Mouse (Mus musculus) lung, postnatal 4 days (tissue): ENCODE measurements around the gene Mpo.

Experiments used
- DNase-seq, 2 experiments: peaks; one replicate each; pipeline ENCODE4 v3.0.0; 2021

The Mpo gene

DNA sequence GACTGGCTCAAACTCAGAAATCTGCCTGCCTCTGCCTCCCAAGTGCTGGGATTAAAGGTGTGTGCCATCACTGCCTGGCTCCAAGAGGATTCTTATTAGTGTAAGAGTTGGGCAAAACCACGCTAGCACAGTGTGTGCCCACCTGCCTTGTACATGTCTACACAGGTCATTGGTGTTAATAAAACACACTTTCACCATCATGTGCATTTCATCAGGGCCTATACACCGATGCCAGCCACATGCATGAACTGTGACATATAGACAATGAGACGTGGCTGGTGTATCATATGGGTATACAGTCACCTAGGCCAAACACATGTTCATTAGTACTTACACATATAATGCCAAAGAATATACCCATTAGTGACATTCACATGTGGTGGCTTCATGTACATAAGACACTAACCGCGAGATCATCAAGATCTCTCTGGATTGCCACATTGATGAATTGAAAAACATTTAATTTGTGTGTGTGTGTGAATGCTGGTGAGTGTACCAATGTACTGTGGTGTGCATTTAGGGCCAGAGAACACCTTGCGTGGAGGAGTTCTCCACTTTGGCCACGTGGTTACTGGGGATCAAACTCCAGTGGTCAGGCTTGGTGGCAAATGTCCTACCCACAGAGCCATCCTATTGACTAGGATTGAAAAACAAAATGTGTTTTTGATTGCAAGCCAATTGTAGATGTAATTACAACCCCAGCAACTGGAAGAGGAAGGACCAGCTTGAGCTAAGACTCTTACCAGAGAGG is 35.0 kb upstream of the Mpo start:
- peak in 1 of 2 experiments; percentile 10 for DNase-seq

DNA sequence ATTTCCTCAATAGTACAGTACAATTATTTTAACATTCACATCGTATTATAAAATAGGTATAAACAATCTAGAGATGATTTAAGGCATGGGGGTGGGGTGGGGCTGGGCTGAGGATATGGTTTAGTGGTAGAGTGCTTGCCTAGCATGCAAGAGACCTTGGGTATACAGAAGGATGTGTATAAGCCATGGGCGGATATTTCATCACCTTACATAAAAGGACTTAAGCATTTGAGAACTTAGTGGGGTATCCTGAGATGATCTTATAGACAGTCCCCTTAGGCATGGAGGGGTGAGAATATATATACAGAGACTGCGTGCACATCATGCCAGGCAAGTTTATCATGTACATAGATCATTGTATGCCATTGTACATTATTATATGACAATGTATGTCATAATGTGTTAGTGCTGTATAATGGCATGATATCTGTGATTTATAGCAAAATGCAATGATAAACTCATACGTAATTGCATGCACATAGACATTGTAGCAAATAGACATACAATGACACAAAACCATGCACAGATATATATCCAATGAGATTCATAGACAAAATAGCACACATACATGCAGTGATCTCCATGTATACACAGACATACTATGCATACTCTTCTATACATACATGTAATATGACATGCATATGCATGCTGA is 34.3 kb upstream of the Mpo start:
- no peak for DNase-seq

DNA sequence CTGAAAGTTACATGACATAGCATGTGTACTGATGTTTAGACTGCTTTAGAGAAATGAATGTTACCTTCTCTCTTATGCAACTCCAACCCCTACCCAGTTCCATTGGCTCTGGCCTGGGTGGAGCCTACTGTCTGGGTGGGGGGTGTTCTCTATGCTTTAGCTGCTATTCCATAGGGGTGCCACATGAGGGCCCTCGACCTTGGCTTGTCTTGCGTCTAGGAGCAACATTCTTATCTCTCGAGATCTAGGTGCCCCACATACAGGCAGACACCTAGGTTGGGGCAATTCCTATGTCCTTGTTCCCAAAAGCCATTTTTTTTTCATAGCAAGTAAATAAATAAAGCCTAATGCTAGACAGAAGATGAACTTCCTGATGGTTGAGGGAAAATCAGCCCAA is 33.8 kb upstream of the Mpo start:
- DNase-seq: peak in 1 of 2 experiments; percentile 63

DNA sequence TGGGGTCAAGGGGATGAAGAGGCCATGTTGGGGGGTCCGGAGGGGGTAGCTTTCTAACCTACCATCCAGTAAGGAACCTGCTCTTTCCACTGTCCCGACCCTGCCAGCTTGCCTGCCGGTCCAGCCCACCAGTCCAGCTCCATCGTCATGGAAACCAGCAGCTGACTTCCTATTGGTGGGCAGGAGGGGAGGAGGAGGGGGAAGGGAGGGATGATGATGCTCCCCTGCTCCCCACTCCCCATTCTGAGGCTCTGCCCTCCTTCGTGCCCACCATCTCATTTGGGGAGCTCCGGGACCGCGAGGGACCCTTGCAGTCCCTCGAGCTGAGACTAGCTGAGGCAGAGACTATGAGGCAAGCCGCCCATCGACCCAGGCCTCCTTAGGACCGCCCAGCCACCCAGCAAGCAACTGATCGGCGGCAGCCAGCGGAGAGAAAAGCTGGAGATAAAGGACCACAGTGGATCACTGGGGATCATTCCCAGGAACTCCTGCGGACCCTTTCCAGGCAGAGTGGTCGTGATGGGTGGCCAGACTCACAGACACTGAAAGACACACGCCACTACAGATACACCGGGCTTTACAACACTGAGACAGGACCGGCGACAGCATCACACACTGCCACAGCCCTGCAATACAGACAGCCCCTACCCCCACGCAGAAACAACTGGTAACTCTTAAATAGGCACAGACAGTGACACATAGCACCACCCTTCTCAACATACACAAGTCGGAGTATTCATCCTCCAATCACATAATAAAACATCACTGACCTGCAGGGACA is 32.9 kb upstream of the Mpo start, which contains the start of gene Tspoap1:
Gene Tspoap1, plus strand, starts transcription at position 241 of the 781 bp plus-strand sequence.
- peak; percentile 24 to 31 for DNase-seq

DNA sequence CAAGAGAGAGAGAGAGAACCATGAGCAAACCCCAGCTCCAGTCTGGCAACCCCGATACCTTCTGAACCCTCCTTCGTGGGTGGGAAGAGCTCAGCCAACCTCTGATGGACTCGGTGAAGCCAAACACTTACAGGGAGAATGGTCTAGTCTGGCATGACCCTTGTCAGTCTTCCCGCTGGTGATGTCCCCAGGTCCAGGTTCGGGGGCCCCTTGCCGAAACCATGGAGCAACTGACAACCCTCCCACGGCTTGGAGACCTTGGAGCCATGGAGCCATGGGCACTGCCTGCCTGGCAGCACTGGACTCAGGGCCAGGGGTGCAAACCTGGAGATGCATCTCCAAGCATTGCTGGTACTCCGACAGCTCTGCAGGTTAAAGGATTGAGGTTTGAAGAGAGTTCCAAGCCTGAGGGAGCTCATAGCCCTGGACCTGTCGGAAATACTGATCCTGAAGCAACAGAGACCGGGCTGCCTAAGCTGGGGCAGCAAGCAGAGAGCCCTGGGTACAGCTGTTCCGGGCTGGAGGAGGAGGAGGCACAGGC is 32.1 kb upstream of the Mpo start:
- DNase-seq: peak in 1 of 2 experiments; percentile 20

DNA sequence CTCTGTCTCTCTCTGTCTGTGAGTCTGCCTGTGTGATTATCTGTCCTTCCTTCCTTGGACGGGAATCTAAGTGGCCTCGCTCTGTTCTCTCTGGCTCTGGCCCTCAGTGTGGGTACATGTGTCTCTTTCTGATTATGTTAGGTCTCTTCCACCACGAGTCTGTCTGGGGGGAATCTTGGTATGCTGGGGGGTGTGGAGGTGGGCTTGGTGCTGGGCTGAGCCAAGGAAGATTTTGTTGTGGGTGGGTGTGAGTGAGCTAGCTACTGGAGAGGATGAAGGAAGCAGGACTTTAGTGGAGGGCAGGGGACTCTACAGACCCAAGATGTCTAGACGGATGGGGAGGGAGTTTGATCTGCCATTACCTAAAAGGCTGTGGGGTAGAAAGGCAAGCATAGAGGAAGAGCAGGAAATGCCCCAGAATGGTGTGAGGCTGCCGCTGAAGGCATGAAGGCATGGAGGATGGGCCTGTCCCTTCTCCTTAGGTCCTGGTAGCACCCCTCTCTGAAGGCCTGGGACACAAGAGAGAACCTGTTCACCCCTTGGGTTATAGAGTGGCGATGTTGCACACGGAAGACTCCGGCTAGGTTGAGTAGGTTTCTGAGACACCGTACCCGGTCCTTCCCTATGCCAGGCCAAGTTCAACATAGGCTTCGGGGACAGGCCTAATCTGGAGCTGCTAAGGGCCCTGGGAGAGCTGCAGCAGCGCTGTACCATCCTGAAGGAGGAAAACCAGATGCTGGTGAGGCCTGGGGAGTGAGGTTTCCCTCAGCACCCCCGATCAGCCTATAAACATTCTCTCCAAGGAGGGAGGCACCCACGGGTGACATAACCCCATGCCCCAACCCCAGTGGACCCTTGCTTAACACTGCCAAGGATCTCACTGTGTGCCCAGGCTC is 31.3 kb upstream of the Mpo start:
- DNase-seq: no peak

DNA sequence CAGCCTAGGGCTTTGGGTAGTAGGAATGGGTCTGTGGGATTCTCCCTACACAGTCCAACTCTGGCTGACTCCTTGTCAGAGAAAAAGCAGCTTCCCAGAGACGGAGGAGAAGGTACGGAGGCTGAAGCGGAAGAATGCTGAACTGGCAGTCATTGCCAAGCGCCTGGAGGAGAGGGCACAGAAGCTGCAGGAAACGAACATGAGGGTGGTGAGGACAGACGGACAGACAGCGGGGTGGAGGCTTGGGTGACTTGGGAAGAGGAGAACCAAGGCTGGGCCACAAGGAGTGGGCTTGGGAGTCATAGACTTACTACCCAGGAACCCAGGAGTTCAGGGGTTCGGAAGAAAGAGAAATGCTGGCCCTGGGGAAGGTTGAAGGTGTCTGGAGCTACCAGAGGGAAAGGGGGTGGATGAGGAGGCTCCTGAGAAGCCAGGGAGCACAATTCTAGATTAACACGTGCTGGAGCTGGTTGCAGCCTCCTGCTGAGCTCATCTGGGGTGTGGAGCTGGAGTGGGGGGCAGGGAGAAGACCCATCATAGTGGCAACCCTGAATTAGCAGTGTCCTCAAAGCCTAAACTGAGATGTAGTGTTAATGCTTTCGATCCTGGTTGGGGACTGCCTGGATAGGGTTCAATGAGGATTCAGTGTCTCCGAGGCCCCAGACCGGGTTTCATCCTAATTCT is 30.5 kb upstream of the Mpo start:
- no peak for DNase-seq

DNA sequence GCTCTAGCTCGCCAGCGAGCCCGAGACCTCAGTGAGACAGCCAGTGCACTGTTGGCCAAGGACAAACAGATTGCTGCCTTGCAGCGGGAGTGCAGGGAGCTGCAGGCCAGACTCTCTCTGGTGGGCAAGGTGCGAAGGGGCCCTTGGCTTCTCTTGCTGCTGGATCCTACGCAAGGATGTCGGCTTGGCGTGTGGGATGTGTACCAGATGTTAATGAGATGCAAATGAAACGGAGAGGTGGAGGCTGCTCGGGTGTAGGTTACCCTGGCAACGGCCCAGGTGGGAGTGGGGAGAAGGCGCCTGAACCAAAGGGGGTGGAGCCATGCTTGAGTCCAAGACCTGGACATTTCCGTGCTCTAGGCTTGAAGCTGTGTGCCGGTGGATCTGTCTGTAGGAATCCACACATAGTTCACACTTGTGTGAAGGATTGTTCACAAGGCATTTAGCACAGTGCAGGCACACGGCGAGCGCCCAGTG is 29.8 kb upstream of the Mpo start:
- DNase-seq: peak in 1 of 2 experiments; percentile 43

DNA sequence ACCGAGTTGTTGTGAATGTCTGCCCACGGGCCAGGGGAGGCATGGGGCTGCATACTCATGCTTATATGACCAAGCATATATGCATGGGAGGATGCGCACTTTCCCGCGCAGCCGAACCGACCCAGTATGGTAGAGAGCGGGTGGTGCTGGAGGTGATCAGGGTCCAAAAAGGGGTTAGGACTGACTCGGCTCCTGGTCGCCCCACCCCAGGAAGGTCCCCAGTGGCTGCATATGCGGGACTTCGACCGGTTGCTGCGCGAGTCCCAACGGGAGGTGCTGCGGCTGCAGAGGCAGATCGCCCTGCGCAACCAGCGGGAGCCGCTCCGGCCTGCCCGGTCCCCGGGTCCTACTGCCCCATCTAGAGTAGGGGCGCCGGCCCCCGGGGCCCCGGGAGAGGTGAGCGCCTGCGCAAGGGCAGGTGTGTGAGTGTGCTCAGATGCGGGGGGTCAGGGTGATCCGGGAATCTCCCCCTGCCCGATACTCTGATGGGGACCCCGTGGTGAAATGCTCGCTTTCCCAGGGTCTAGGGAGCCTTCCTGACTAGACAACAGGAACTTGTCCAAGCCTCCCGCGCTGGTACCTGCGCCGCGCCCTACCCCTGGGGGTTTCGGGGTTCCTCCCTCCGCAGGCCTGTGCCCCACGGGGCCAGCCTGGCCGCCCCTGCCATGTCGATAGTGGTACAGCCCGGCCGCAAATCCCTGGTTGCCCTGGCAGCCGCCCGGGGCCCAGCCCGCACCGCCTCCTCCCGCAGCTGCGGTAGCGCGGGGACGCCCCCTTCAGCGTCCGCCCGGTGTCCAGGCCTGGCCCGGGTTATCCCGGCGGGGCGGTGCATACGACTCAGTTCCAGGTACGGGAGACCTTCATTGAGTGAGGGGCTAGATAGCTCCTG is 29.1 kb upstream of the Mpo start:
- DNase-seq: peak; percentile 35 to 55

DNA sequence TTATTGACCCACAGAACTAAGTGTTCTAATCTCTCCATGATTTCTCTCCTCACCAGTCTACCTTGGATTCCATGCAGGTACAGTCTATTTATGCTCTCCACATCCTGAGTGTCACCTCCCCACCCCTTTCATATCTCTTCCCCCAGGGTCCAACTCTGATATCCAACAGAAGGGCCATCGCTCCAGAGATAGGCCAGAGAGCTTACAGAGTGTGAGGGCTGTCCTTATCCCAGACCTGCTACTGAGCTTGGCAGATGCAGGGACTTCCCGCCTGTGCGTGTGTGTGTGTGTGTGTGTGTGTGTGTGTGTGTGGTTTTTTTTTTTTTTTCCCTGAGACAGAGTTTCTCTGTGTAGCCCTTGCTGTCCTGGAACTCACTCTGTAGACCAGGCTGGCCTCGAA is 24.6 kb upstream of the Mpo start:
- no peak for DNase-seq

DNA sequence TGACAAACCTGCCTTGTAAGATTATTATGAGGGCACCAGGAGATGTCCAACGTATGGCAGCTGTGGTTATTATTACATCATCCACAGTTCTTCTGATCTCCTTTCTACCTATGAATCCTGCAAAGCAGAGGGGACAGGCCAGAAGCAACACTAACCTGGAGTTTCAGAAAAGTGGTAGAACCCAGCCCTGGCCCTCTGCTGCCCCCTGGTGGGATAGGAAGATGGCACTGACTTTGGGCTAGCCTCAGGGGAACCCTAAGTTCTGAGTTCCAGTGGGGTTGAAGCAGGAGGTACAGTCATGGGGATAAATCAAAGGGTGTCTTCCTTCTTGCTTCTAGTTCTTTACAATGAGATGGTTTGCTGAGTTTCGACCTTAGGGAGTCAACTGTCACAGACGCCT is 22.4 kb upstream of the Mpo start:
- DNase-seq: peak; percentile 56 to 81

DNA sequence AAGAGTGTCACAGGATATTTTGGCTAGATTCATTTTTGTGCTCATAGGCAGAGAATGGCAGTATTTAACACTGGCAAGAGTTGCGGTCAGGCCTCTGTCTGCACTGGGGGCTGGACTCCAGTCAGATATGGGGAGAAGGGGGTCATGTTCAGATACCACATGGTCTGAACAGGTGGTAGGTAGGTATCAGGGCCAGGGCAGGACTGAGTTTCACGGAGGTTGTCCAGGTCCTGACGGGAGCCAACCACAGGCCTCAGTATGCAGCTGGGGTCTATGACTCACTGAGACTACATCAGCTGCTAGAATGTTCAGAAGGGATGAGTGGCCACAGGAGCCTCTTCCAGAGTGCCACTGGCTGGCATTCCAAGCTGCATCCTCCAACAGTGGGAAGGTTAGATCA is 21.0 kb upstream of the Mpo start:
- no peak for DNase-seq

DNA sequence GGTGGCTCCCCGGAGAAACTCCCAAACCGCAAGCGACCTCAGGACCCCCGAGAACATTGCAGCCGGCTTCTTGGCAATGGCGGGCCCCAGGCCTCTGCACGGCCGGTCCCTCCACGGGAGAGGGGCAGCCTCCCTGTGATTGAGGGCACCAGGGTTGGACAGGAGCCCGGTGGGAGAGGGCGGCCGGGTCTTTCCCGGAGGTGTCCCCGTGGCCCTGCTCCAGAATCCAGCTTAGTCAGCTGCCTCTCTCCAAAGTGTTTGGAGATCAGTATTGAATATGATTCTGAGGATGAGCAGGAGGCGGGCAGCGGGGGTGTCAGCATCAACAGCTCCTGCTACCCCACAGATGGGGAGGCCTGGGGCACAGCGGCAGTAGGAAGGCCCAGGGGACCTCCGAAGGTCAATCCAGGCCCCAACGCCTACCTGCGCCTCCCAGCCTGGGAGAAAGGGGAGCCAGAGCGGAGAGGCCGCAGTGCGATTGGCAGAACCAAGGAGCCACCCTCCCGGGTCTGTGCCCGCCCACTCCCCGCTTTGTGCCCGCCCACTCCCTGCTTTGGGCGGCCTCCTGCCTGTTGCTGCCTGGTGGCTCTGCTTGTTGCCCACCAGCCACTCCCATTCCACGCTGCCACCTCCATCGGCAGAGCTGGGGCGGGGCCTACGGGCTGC is 15.1 kb upstream of the Mpo start:
- DNase-seq: peak; percentile 84 to 89

DNA sequence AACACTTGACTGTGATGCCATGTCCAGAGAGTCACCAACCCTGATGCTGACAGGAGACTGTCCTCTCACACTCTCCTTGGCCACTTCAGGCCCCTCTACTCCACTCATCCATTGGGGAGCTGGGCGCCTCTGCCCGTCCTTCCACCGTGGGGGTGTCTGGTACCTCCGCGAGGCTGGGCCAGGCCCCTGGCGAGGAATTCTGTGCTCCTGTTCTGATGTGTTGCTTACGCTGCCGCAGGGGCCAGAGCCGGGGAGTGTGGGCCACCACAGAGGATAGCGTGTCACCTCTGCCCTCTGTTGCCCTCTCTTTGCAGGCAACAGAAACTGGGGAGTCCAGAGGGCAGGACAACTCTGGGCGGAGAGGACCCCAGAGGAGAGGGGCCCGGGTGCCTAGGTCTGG is 14.5 kb upstream of the Mpo start:
- DNase-seq: no peak

DNA sequence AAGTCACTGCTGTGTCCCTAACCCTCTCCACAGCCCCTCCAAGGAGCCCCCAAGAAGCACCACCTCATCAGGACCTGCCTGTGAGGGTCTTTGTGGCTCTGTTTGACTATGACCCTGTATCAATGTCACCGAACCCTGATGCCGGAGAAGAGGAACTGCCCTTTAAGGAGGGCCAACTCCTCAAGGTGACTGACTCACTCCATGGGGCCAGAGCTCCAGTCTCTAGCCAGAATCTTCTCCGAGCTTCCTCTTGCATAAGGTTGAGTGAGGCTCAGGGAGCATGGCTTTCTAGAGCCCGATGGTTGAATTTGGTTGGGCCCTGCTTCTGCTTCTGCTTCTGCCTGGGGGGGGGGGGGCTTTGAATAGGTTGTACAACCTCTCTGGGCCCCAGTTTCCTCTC is 14.0 kb upstream of the Mpo start:
- DNase-seq: no peak

DNA sequence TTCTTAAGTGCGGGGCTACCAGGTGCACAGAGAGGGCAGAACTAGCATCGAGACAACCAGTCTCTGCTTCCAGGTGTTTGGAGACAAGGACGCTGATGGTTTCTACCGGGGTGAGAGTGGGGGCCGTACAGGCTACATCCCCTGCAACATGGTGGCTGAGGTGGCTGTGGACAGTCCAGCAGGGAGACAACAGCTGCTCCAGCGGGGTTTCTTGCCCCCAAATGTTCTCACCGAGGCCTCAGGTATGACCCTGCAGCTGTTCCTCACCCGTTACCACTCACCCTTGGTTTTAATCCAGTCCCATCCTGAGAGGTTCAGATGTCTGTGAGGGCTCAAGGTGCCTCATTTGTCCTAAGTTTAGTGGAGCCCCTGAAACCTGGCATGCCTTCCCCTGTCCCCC is 13.3 kb upstream of the Mpo start:
- DNase-seq: no peak

DNA sequence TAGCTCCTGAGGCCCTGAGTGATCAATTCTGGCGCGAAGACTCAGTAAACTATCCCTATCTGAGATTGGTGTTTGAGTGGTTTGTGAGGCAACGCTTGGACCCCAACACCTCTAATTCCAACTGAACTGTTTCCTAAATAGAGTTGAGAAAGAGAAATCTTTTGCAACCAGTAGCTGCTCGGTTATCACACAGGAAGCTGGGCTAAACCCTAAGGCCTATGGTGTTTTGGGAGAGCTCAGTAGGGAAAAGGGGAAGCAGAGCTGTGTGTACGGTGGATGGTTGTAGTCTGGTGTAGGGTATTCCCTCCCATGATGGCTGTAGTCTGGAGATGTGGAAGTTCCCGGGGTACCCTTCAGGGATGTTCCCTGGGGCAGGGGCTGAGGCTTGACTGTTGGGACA is 3.3 kb upstream of the Mpo start:
- DNase-seq: no peak

DNA sequence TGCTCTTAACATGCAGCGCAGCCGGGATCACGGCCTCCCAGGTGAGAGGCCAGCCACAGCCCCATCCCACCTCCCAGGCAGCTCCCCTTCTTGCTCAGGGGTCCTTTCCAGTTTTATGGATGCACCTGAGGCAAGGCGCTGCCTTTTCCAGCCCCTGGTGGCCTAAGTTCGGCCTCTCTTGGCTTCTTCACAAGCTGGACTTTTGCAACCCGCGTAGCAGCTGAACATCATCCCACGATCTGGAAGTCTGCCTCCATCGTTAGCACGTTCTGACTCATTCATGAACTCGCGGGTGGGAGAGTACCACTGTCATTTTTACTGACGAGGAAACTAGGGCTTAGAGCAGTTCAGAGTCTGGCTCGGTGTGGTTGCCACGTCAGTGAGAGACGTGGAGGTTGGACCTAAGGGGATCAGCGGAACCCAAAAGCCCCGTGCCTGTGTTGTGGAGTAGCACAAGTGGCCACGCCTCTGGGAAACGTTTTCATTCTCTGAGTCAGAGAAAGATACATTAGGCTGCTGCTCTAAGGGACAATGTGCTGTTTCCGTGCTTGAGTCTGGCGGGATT is 8.4 kb downstream of the Mpo start:
- no peak for DNase-seq

DNA sequence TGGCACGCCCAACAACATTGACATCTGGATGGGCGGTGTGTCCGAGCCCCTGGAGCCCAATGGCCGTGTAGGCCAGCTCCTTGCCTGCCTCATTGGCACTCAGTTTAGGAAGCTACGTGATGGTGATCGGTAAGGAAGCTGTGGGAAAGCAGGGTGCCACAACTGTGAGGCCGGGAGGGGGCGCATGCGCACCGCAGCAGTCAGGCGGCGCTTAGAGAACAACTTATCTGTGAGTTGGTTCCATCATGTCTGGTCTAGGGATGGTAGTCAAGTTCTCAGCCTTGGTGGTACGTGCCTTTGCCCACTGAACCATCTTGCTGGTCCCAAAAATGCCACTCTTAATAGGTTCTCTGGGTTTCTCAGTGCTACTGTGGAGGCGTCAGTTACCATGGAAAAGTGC is 9.2 kb downstream of the Mpo start:
- DNase-seq: peak; percentile 23 to 39

DNA sequence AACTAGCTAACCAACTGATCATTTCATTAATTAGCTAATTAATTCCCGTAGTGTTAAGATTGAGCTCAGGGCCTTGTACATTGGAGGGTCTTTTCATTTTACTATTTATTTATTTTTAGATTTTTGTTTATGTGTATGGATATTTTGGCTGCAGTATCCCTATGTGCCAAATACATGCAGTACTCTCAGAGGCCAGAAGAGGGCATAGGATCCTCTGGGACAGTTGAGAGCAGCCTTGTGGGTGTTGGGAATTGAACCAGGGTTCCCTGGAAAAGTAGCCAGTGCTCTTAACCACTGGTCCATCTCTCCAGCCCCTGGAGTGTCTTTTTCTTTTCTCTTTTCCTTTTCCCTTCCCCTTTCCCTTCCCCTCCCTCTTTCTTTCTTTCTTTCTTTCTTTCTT is 12.1 kb downstream of the Mpo start:
- DNase-seq: peak in 1 of 2 experiments; percentile 29
